ENCODE assay signal across 9 mouse cellular contexts in the genomic region with DNA sequence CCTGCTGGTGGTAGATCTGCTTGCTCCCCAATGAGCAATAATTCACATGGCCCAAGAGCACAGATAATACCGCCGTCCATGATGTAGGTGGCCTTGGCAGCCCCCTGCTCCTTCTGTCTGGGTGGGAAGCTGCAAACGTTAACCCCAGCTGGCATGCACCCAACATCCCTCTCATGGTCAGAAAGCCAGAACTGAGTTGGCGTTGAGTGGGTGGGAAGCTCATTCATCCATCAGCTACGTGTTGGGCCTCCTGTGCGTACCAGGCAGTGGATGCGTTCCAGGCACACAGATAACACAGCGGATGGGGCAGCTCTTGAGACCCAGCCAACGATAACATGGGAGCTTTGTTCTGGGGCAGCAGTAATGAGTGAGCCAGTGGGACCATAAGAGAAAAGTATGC.
A peak's percentile ranks its signal among the peaks of the same experiment; 100 is the strongest.
DNase-seq lines count a peak whose midpoint lies in the region; ATAC-seq lines count a peak whose summit lies in the region.
"Had no signal": no experiment of that assay in that cellular context is flagged by ENCODE, and none has a peak within 500 bp of the region (broad histone marks: within the 10 kb centered on the region; RNA-seq: fewer than 3 reads in every experiment).

No protein-coding gene starts in this region.

- H3K27me3 ChIP-seq in kidney, embryonic 16.5 days (ENCODE audit: insufficient read depth, low read length), result no peaks in the 10 kb centered on the region
- H3K27me3 ChIP-seq in intestine, embryonic 16.5 days (replicated peaks; ENCODE audit: control insufficient read depth, insufficient read depth, low read length), result no peaks in the 10 kb centered on the region
- H3K27me3 ChIP-seq in lung, embryonic 15.5 days, result no peaks in the 10 kb centered on the region
- H3K27me3 ChIP-seq in midbrain, embryonic 10.5 days (ENCODE audit: low read depth, poor library complexity, severe bottlenecking), result no peaks in the 10 kb centered on the region

- no peak for ATAC-seq in kidney, embryonic 16.5 days (ENCODE audit: low FRiP score, low TSS enrichment)
- ATAC-seq in intestine, embryonic 16.5 days, result peak; percentile 14; the same call in 1 of the 2 replicates
- peak; percentile 44; the same call in 1 of the 2 replicates for ATAC-seq in lung, embryonic 15.5 days (ENCODE audit: borderline replicate concordance, extremely low read depth, low FRiP score, low TSS enrichment)
- no peak for ATAC-seq in CD4-positive, CD25-positive, alpha-beta regulatory T cell, adult 4 months

- no peaks in the 10 kb centered on the region for H3K9me3 ChIP-seq in kidney, embryonic 16.5 days (ENCODE audit: low read length)
- H3K9me3 ChIP-seq in intestine, embryonic 16.5 days (ENCODE audit: control insufficient read depth, low read length), result no peaks in the 10 kb centered on the region
- no peaks in the 10 kb centered on the region for H3K9me3 ChIP-seq in lung, embryonic 15.5 days
- H3K9me3 ChIP-seq in midbrain, embryonic 10.5 days (replicated peaks), result no peaks in the 10 kb centered on the region

- no peak overlapping the region for H3K4me3 ChIP-seq in kidney, embryonic 16.5 days (ENCODE audit: low read length)
- no peak overlapping the region for H3K4me3 ChIP-seq in intestine, embryonic 16.5 days (ENCODE audit: low read length)
- H3K4me3 ChIP-seq in lung, embryonic 15.5 days, result no peak overlapping the region
- no peak overlapping the region for H3K4me3 ChIP-seq in midbrain, embryonic 10.5 days

- H3K9ac ChIP-seq in kidney, embryonic 16.5 days (replicated peaks; ENCODE audit: low read length), result no peak overlapping the region
- no peak overlapping the region for H3K9ac ChIP-seq in intestine, embryonic 16.5 days (ENCODE audit: low read depth, low read length)
- H3K9ac ChIP-seq in lung, embryonic 15.5 days, result no peak overlapping the region
- H3K9ac ChIP-seq: liver, embryonic 14.5 days had no signal

- H3K4me2 ChIP-seq in kidney, embryonic 16.5 days (replicated peaks; ENCODE audit: low read depth, low read length), result no peak overlapping the region
- H3K4me2 ChIP-seq in intestine, embryonic 16.5 days (ENCODE audit: low read depth, low read length), result no peak overlapping the region
- H3K4me2 ChIP-seq in lung, embryonic 15.5 days, result no peak overlapping the region

- no peaks in the 10 kb centered on the region for H3K36me3 ChIP-seq in kidney, embryonic 16.5 days (ENCODE audit: insufficient read depth, low read length)
- H3K36me3 ChIP-seq in intestine, embryonic 16.5 days (ENCODE audit: control insufficient read depth, insufficient read depth, low read length), result no peaks in the 10 kb centered on the region
- H3K36me3 ChIP-seq in lung, embryonic 15.5 days, result no peaks in the 10 kb centered on the region
- no peaks in the 10 kb centered on the region for H3K36me3 ChIP-seq in midbrain, embryonic 10.5 days

- DNase-seq in kidney, adult 8-10 months, result no peak
- DNase-seq in cerebellum, adult 11-12 months, result peak; percentile 74
- no peak for DNase-seq in c-Kit-positive CD71-positive TER-119-positive erythroid progenitor cells, embryonic 14.5 days (ENCODE audit: low spot score)
- no peak for DNase-seq in midbrain, embryonic 10.5 days (ENCODE audit: low spot score)

- peaks cover 34% of the 10 kb centered on the region for H3K4me1 ChIP-seq in kidney, embryonic 16.5 days (ENCODE audit: insufficient read depth, low read length)
- peaks cover 21% of the 10 kb centered on the region for H3K4me1 ChIP-seq in intestine, embryonic 16.5 days (ENCODE audit: control insufficient read depth, insufficient read depth, low read length)
- peaks cover 44% of the 10 kb centered on the region for H3K4me1 ChIP-seq in lung, embryonic 15.5 days
- peaks cover 25% of the 10 kb centered on the region for H3K4me1 ChIP-seq in midbrain, embryonic 10.5 days

- peak overlapping the region; percentile 85; the same call in 1 of the 2 replicates for H3K27ac ChIP-seq in kidney, embryonic 16.5 days (ENCODE audit: low read length)
- peak overlapping the region; percentile 0; the same call in 1 of the 2 replicates for H3K27ac ChIP-seq in intestine, embryonic 16.5 days (ENCODE audit: low read length)
- peak overlapping the region; percentile 85 for H3K27ac ChIP-seq in lung, embryonic 15.5 days
- no peak overlapping the region for H3K27ac ChIP-seq in midbrain, embryonic 10.5 days (replicated peaks)
- H3K27ac ChIP-seq: liver, embryonic 14.5 days had no signal

- 42% methylated on average over 9 of the region's 9 CpGs for WGBS in kidney, embryonic 16.5 days
- WGBS in intestine, embryonic 16.5 days, result 50% methylated on average over 9 of the region's 9 CpGs
- 14% methylated on average over 9 of the region's 9 CpGs for WGBS in lung, embryonic 15.5 days
- WGBS in midbrain, embryonic 10.5 days, result 91% methylated on average over 9 of the region's 9 CpGs

Comparison
In these comparisons a context has a peak if more than half of its experiments do, and no peak if none do; other contexts are left out.
1. ATAC-seq: peak in intestine, embryonic 16.5 days (single experiment) and lung, embryonic 15.5 days (single experiment); none in kidney, embryonic 16.5 days (single experiment) and CD4-positive, CD25-positive, alpha-beta regulatory T cell, adult 4 months (single experiment).